Mouse (Mus musculus) MEL (cell line): ENCODE results near the gene Cdh4.

Experiments
- CTCF ChIP-seq, 3 experiments: IDR thresholded peaks in 2 of 3; conservative IDR thresholded peaks in 1 of 3; 2 replicates each; pipeline ENCODE4 v1.5.1; 2011 to 2012; ENCODE audit warnings: low read length in 3 of 3, low read depth in 2 of 3, mild to moderate bottlenecking in 2 of 3, improper control_type of control experiment in 1 of 3, inconsistent platforms in 1 of 3, mixed read lengths in 1 of 3, moderate library complexity in 1 of 3; ENCODE audit not compliant: control insufficient read depth in 1 of 3, insufficient read depth in 1 of 3, poor library complexity in 1 of 3, severe bottlenecking in 1 of 3
- HCFC1 ChIP-seq: IDR thresholded peaks from 2 replicates; pipeline ENCODE4 v1.6.1; 2012; ENCODE audit warnings: low read depth, mild to moderate bottlenecking, inconsistent platforms, low read length, improper control_type of control experiment, moderate library complexity
- MAX ChIP-seq: IDR thresholded peaks from 2 replicates; pipeline ENCODE4 v1.6.1; 2011; ENCODE audit warnings: low read length, improper control_type of control experiment
- MAZ ChIP-seq: IDR thresholded peaks from 2 replicates; pipeline ENCODE4 v1.6.1; 2012; ENCODE audit warnings: low read depth, mild to moderate bottlenecking, inconsistent platforms, low read length, improper control_type of control experiment
- POLR2A ChIP-seq, 2 experiments: IDR thresholded peaks; 2 replicates each; pipeline ENCODE4 v1.6.1; 2011 to 2012; ENCODE audit warnings: low read length in 2 of 2, mild to moderate bottlenecking in 2 of 2, control low read depth in 1 of 2, improper control_type of control experiment in 1 of 2, low read depth in 1 of 2, moderate library complexity in 1 of 2; ENCODE audit not compliant: control insufficient read depth in 1 of 2, insufficient read depth in 1 of 2, poor library complexity in 1 of 2
- RAD21 ChIP-seq: IDR thresholded peaks from 2 replicates; pipeline ENCODE4 v1.6.1; 2011; ENCODE audit warnings: mild to moderate bottlenecking, low read depth, low read length, improper control_type of control experiment
- TAL1 ChIP-seq: IDR thresholded peaks from 2 replicates; pipeline ENCODE4 v1.6.1; 2012; ENCODE audit warnings: mild to moderate bottlenecking, inconsistent platforms, low read length, moderate library complexity, mixed read lengths
- USF1 ChIP-seq: IDR thresholded peaks from 2 replicates; pipeline ENCODE4 v1.6.1; 2014; ENCODE audit warnings: low read depth, mild to moderate bottlenecking, inconsistent platforms, low read length, improper control_type of control experiment, moderate library complexity

DNA sequence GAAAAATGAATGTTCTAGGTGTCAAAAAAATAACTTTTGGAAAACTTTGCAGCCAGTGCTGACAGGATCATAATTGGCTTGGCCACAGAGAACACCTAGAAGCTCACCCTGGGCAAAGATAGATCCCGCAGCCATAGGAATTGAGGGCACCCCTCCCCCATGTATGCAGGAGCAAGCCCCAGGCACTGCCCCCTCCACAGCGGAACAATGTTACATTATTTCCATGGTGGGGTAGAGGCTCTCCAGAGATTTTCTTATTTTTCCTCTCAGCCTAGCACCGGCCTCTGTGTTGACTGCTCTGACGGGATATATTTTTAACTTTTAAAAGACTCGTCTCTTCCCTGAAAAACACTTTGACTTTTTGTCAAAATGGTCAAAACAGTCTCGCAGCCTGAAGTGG lies 131.6 kb downstream of the Cdh4 start:
- TF ChIP-seq MAX, result no peak
- no peak for TF ChIP-seq CTCF (IDR thresholded peaks at IDR 0.05 in 2 of 3, conservative IDR thresholded peaks at IDR 0.05 in 1 of 3; ENCODE audit: control insufficient read depth in 1 of 3, insufficient read depth in 1 of 3, low read depth in 2 of 3, low read length in 3 of 3, poor library complexity in 1 of 3, severe bottlenecking in 1 of 3)
- no peak for TF ChIP-seq POLR2A (IDR thresholded peaks at IDR 0.05; ENCODE audit: control insufficient read depth in 1 of 2, insufficient read depth in 1 of 2, low read depth in 1 of 2, low read length in 2 of 2, poor library complexity in 1 of 2)
- TF ChIP-seq USF1, result no peak
- TF ChIP-seq HCFC1, result no peak
- no peak for TF ChIP-seq TAL1
- no peak for TF ChIP-seq MAZ
- TF ChIP-seq RAD21, result no peak
